Mouse (Mus musculus): ENCODE data around the gene Afg1l. TPM values are rescaled to one million over a fixed set of nuclear protein-coding genes. Genes with fewer than 3 reads are reported as not detected.

Gene Afg1l
- polyA plus RNA-seq, 1 experiment = 7.7 TPM

- peaks cover 8% of the 10 kb centered on the region for H3K4me1 ChIP-seq (ENCODE audit: control insufficient read depth, insufficient read depth, low read length)
- DNase-seq = no peak
- TF ChIP-seq POLR2A (IDR thresholded peaks at IDR 0.05; ENCODE audit: borderline replicate concordance, extremely low read depth, low read depth, low read length) = no peak
- no peak for TF ChIP-seq CTCF (IDR thresholded peaks at IDR 0.05; ENCODE audit: insufficient read depth, low read length)
- 32% methylated on average over 5 of the region's 5 CpGs for WGBS
- no peak overlapping the region for H3K4me3 ChIP-seq (replicated peaks; ENCODE audit: extremely low read depth, low read depth, low read length)
Observed at GRCm38 (mm10) chr10:42455981-42456380, 22.4 kb downstream of the Afg1l start.

GRCm38 (mm10) chr10:42454690-42455089 lies 23.7 kb downstream of the Afg1l start:
- no peak overlapping the region for H3K4me3 ChIP-seq (replicated peaks; ENCODE audit: extremely low read depth, low read depth, low read length)
- DNase-seq = no peak
- TF ChIP-seq CTCF (IDR thresholded peaks at IDR 0.05; ENCODE audit: insufficient read depth, low read length) (no peak), POLR2A (IDR thresholded peaks at IDR 0.05; ENCODE audit: borderline replicate concordance, extremely low read depth, low read depth, low read length) (no peak)

DNA sequence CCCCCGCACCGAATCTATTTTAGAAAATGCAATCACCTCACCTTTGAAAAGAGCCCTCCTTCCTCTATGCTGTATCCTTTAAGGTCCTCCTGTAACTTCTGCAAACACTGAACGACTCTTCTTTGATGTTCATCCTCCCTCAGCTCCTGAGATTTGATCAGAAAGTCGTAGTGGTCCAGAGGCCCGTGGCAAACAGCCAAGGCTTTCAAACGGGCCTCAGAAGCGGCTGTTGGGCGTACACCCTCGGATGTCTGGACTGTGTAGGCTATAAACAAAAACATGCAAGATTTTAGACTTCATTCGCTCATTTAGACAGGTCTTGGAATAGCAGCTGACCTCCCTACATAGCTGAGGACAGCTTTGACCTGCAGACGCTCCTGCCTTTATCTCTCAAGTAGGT lies 24.1 kb downstream of the Afg1l start:
- Histone ChIP-seq H3K4me1 (ENCODE audit: control insufficient read depth, insufficient read depth, low read length) (peaks cover 8% of the 10 kb centered on the region), H3K4me3 (replicated peaks; ENCODE audit: extremely low read depth, low read depth, low read length) (no peak overlapping the region)
- 36% methylated on average over 11 of the region's 11 CpGs for WGBS
- DNase-seq = no peak
- TF ChIP-seq POLR2A (IDR thresholded peaks at IDR 0.05; ENCODE audit: borderline replicate concordance, extremely low read depth, low read depth, low read length) (no peak), CTCF (IDR thresholded peaks at IDR 0.05; ENCODE audit: insufficient read depth, low read length) (no peak)

More at GRCm38 (mm10) chr10:42454690-42455089, 23.7 kb downstream of the Afg1l start:
- H3K4me1 ChIP-seq (ENCODE audit: control insufficient read depth, insufficient read depth, low read length) = peaks cover 8% of the 10 kb centered on the region
- 79% methylated on average over 6 of the region's 6 CpGs for WGBS

DNA sequence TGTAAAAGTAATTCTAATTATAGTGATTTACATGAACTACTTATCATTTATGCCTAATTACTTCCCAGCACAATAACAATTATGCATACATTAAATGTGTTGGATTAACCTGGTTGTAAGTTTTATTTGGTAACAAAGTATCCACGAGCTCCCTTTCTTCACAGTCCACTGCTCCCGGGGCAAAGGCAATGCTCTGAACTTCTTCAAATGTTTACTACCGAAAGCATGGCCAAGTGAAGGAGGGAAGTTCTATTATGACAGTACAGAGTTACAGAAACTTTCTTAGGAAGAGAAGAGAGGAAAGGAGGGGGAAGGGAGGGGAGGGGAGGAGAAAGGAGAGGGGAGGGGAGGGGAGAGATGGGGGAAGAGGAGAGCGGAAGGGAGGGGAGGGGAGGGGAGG lies 28.7 kb downstream of the Afg1l start:
- no peaks in the 10 kb centered on the region; the same call in 1 of the 2 replicates for H3K4me1 ChIP-seq (ENCODE audit: control insufficient read depth, insufficient read depth, low read length)
- no peak overlapping the region for H3K4me3 ChIP-seq (replicated peaks; ENCODE audit: extremely low read depth, low read depth, low read length)
- DNase-seq = no peak
- 36% methylated on average over 3 of the region's 4 CpGs for WGBS
- TF ChIP-seq CTCF (IDR thresholded peaks at IDR 0.05; ENCODE audit: insufficient read depth, low read length) (no peak), POLR2A (IDR thresholded peaks at IDR 0.05; ENCODE audit: borderline replicate concordance, extremely low read depth, low read depth, low read length) (no peak)

- 47% methylated on average over 7 of the region's 7 CpGs for WGBS
- Histone ChIP-seq H3K4me1 (ENCODE audit: control insufficient read depth, insufficient read depth, low read length) (no peaks in the 10 kb centered on the region), H3K4me3 (replicated peaks; ENCODE audit: extremely low read depth, low read depth, low read length) (no peak overlapping the region)
- no peak for DNase-seq
- TF ChIP-seq POLR2A (IDR thresholded peaks at IDR 0.05; ENCODE audit: borderline replicate concordance, extremely low read depth, low read depth, low read length) (no peak), CTCF (IDR thresholded peaks at IDR 0.05; ENCODE audit: insufficient read depth, low read length) (no peak)
Observed at GRCm38 (mm10) chr10:42448371-42448770, 30.0 kb downstream of the Afg1l start.

DNA sequence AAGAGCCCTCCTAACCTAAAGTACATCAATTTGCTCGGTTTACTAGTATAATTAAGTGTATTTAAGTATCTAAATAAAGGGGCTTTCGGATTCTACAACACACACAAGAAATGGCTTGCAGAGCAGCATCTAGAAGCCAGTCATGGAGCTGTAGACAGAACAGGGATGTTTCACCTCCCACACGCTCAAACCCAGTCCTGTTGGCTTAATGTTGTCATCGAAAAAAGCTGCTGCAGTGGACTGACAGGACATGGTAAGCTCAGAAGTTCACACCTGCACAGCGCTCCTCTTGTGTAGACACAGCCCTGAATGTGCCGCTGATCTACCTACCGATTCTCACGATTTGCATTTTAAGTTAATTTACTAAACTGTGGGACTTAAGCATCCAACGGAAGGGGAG lies 32.2 kb downstream of the Afg1l start:
- no peak for DNase-seq
- Histone ChIP-seq H3K4me1 (ENCODE audit: control insufficient read depth, insufficient read depth, low read length) (no peaks in the 10 kb centered on the region), H3K4me3 (replicated peaks; ENCODE audit: extremely low read depth, low read depth, low read length) (no peak overlapping the region)
- 60% methylated on average over 9 of the region's 9 CpGs for WGBS
- TF ChIP-seq POLR2A (IDR thresholded peaks at IDR 0.05; ENCODE audit: borderline replicate concordance, extremely low read depth, low read depth, low read length) = no peak
- no peak for TF ChIP-seq CTCF (IDR thresholded peaks at IDR 0.05; ENCODE audit: insufficient read depth, low read length)

- 87% methylated on average over 5 of the region's 5 CpGs for WGBS
- Histone ChIP-seq H3K4me1 (ENCODE audit: control insufficient read depth, insufficient read depth, low read length) (no peaks in the 10 kb centered on the region), H3K4me3 (replicated peaks; ENCODE audit: extremely low read depth, low read depth, low read length) (no peak overlapping the region)
- DNase-seq = no peak
- TF ChIP-seq CTCF (IDR thresholded peaks at IDR 0.05; ENCODE audit: insufficient read depth, low read length) (no peak), POLR2A (IDR thresholded peaks at IDR 0.05; ENCODE audit: borderline replicate concordance, extremely low read depth, low read depth, low read length) (no peak)
Observed at GRCm38 (mm10) chr10:42436842-42437805, 41.2 kb downstream of the Afg1l start.

- DNase-seq = no peak
- WGBS = 88% methylated on average over 10 of the region's 10 CpGs
- Histone ChIP-seq H3K4me1 (ENCODE audit: control insufficient read depth, insufficient read depth, low read length) (no peaks in the 10 kb centered on the region), H3K4me3 (replicated peaks; ENCODE audit: extremely low read depth, low read depth, low read length) (no peak overlapping the region)
- TF ChIP-seq POLR2A (IDR thresholded peaks at IDR 0.05; ENCODE audit: borderline replicate concordance, extremely low read depth, low read depth, low read length) (no peak), CTCF (IDR thresholded peaks at IDR 0.05; ENCODE audit: insufficient read depth, low read length) (no peak)
Observed at GRCm38 (mm10) chr10:42417530-42418174, 60.7 kb downstream of the Afg1l start.

GRCm38 (mm10) chr10:42415821-42416470 lies 62.4 kb downstream of the Afg1l start:
- TF ChIP-seq CTCF (IDR thresholded peaks at IDR 0.05; ENCODE audit: insufficient read depth, low read length) (no peak), POLR2A (IDR thresholded peaks at IDR 0.05; ENCODE audit: borderline replicate concordance, extremely low read depth, low read depth, low read length) (no peak)
- WGBS = 71% methylated on average over 4 of the region's 4 CpGs
- no peak for DNase-seq
- peaks cover 3% of the 10 kb centered on the region; the same call in 1 of the 2 replicates for H3K4me1 ChIP-seq (ENCODE audit: control insufficient read depth, insufficient read depth, low read length)
- no peak overlapping the region for H3K4me3 ChIP-seq (replicated peaks; ENCODE audit: extremely low read depth, low read depth, low read length)
